Mouse (Mus musculus) telencephalon, adult 2 months (tissue): ENCODE data around the gene Cept1.
A peak's percentile ranks its signal among the peaks of the same experiment; 100 is the strongest.
"Not testable (repeated sequence)": the region's sequence is repeated elsewhere in the genome, so short reads cannot be mapped to it uniquely, and the experiment has no call there.

Source experiments
- DNase-seq: peaks from one replicate; pipeline ENCODE4 v3.0.0-alpha.2; 2011; ENCODE audit warnings: low read depth, low spot score

Gene Cept1

DNA sequence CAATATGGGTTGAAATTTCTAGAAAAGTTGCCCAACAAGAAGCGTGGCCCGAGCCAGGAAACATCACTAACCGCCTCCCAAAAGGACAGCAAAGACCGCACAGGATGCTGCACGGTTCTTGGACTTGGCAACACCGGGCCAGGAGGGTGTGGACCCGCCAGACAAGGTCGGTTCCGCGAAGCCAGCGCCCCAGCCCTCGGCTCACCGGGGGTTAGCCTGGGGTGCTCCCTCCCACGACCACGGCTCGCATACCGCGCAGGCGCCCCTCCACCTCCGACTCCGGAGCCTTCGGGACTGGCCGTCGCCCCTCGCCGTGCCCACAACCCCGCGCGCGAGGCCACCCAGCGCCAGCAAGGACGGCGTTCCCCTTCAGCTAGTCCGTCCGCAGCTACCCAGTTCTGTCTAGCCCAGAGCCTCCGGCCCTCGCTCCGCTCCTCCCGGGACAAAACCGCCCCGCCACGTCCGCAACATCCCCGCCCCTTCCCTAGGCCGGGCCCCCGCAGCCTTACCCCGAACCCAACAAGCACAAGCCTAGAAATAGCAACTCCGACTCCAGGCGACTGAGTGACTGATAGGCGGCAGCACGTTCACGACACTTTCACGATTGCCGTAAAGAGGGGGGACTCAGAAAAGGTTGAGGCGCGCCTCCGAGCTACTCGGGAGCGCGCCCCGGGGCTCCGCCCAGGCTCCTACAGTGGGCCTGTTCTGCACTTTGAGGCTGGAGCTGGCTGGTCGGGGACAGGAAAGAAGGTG is at the start of gene Cept1, which contains the start of gene Dram2:
Gene Cept1 (minus strand): TSS at position 632 of the 753 bp plus-strand sequence.
Gene Dram2 (plus strand): TSS at position 628 of the 753 bp plus-strand sequence.
- DNase-seq: peak; percentile 96

DNA sequence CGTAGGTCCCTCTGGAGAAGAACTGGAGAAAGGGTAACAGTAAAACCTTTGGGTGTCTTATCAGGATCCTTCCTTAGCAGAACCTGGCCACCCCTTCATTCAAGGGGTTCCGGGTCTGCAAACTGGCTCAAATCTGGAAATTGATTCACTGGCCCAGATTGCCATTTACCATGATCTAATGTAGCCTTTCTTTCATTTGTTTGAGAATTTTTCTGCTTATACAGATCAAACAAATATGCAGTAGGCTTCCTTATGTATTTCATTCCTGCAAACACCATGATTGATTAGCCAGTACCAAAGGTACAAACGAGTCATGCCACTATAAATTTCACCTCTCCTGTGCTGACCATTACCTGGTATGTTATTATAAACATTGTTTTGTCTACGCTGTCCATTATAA is 46.0 kb upstream of the Cept1 start:
- not testable (repeated sequence) for DNase-seq

DNA sequence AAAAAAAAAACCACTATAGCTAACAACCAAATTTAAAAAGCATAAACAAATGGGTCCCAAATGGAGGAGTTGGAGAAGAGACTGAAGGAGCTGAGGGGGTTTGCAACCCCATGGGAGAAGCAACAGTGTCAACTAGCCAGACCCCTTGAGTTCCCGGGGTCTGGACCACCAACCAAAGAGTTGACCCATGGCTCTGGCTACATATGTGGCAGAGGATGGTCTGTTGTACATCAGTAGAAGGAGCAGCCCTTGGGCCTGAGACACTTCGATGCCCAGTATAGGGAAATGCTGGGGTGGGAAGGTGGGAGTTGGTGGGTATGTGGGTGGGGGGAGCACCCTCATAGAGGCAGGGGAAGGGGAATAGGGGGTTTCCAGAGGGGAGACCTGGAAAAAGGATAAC is 31.7 kb upstream of the Cept1 start:
- DNase-seq: no peak

DNA sequence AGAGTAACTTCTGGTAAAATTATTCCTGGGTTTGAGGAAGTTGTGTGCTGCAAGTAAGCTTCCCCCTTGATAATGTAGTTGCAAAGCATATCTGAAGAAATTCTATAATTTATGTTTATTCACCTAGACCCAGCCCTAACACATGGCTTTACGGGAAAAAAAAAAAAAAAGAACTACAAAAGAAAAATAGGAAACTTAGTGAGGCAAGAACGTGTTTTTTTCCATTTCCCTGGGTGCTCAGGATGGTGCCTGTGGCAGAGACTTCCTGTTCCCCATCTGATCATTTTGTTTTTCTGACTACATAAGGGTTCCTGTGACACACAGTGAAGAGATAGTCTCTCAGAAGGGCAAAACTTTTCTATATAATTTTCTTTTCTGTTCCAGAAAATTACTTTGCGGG is 25.6 kb upstream of the Cept1 start:
- DNase-seq: no peak

DNA sequence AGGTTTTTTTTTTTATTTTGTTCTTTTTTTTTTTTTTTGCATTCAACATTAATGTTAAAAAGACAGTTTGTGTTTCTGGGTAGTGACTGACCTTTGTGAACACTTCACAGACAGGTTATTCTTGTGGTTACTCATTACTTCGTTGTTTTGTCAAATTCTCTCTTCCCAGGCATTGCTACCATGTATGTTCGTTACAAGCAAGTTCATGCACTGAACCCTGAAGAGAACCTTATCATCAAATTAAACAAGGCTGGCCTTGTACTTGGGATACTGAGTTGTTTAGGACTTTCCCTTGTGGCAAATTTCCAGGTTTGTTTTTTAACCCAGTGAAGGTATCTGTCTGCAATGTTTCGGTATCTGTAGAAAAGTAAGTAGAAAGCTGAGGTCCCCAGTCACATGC is 18.3 kb upstream of the Cept1 start:
- DNase-seq: no peak

DNA sequence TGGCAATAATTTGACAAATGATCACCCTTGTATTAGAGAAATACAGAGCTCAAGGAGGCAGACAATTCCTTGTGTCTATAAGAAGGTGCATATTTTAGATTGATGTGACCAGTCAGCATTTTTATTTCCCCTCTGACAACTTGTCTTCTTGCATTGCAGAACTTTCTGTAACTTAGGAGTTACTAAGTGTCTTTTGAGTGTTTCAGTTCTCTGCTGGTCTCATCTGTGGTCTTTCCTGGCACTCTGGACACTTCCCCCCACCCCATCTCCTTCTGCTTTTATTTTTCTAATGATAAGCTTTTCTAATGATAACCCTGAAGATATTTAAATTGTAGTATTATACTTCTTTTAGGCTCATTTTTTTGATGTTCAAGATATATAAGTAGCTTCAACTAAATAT is 10.7 kb upstream of the Cept1 start:
- DNase-seq: no peak

DNA sequence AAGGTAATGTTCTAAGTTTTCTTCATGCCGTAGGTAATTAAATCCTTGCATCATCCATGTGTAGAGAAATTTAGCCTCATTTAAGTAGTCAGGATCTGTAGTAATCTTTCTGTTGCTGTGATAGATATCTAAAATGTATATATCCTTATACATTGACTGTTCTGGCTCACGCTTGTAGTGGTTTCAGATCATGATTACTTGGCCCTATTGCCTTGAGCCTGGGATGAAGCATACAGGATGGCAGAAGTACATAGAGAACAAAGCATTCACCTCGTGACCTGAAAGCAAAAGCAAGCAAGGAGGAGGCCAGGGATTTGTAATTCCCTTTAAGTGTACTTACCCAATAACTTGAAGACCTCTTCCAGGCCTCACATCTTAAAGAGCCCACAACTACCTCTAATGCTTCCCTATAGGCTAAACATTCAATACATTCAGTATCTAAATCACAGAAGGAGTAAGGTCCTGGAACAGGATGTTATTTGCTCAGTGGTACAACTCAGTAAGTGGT is 8.2 kb upstream of the Cept1 start:
- DNase-seq: no peak

DNA sequence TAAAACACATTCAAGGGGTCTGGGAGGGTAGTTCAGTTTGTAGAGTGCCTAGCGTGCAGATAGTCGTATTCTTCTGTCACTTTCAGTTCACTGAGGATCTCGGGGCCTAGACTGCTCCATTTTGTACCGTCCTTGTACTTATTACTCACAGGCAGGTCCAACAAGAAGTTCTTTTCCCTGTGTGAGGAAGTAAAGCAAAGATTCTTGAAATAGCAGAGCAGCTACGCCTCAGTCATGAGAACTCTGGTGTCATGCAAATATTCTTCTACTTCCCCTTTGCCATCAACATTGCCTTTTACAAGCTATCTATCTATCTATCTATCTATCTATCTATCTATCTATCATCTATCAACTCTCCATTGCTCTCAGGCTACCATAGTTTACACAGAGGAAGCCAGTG is 5.8 kb upstream of the Cept1 start:
- peak; percentile 3 for DNase-seq

DNA sequence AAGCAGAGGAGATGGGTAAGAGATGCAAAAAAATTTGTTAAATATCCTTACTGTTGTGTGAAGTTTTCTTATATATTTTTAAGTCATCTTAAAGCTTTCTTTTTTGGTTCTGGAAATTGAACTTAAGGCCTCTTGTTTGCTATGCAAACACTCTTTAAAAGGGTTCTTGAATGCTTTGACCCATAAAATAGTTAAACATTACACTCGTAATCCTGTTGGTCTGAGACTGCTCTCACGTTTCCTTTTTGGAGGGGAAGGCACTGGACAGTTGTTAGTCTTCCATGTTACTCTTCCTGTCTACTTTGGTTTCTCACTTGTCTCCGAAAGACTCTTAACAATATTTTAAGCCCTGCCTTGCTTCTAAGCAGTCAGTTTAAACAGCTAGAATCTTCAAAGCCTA is 1.4 kb upstream of the Cept1 start:
- DNase-seq: no peak

DNA sequence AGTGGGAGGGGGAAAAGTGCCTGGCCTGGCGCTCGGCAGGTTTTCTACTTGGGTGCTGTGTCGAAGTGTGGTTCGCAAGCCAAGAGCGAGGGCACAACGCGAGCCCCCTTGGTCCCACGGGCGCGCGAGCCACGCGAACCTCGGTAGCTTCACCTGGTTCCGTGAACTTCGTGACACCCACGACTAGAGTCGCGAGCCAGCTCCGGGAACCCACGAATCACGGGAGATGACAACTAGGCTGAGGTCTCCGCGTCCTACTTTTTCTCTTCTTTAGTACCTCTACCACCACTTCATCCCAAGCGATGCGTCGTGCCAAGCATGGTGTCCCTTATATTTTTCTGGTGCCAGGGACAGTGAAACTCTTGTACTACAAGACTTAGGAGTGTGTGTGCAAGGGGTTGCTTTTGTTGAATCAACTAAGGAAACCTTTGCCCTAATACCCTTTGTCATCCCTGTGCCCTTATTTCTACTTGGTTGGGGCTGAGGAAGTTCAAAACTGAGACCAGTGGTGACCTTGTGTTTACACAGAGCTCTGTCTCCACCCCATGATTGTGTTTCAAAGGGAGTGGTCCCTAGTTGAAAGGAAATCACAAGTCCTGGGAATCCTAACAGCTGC is 430 bp upstream of the Cept1 start:
- peak; percentile 6 for DNase-seq

DNA sequence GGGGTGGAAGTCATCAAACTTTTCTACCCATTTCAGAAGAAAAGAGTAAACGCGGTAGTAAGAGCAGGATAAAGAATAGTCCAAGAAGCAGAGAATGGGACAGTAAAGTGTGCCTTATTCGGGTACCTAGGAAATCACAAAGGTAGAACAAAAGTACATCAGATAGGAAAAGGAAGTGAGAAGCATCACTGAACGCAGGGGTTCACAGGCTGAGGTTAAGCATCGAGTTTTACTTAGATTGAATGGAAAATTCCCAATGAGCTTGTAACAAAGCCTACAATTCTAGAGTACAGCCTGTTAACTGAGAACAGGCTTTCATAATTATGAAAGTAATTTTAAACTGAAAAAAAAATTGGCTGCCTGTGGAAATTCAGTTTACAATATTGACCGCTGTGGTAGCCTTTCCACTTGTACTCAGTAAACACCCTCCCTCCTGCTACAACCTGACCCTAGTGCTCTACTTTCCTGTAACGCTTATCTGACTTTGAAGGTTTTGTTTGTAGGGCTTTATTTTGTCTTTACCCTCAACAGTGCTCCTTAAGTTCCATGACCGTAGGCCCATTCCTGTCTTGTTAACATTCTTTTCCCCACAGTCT is 2.8 kb downstream of the Cept1 start:
- no peak for DNase-seq

DNA sequence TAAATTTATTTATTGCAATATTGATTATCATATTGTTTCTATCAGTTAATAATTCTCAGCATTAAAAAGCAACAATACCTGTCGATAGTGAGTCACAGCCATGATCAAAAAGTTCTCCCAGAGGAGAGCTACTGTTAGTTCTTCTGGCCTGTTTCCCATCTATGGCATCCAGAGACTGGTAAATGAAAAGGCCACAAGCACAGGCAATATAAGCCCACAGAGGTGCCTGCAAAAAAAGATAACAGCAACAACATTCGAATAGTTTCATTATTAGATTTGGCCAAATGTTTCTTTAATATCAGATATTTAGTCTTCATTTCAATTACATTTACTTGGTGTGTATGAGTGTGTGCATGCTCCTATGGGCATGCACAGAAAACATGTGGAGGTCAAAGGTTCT is 14.3 kb downstream of the Cept1 start:
- DNase-seq: no peak

DNA sequence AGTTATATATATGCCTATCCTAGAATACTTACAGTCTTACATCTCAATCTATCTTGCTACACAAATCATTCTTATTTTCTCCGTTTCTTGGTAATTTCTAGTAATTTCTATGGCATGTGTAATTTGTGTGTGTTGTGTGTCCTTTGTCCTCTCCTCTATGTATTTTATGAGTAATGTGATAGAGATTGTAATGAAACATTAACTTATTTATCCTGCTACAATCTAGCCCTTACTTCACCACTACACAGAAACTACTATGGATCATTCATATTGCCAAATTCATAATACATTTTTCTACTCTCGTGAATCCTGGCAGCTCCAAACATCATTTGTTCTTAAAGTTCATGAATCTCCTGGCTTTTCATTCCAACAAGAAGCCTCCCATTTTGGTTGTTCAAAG is 19.6 kb downstream of the Cept1 start:
- DNase-seq: no peak

DNA sequence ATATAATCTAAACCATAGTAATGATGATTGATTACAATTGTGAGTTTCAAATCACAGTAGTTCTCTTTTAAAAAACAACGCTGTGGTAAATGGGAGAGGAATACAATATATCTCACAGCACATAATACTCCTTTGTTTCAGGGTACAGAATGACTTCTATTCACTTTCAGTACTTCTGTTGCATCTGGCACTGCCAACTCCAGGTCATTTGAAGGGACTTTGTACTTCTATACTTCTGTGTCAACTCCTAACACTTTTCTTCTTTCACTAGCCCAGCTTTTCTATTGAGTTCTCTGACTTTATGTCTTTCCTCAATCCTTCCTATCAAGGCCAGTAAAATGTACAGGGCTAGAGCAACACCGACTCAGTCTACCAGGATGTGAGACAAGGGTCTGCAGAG is 21.2 kb downstream of the Cept1 start:
- peak; percentile 24 for DNase-seq

DNA sequence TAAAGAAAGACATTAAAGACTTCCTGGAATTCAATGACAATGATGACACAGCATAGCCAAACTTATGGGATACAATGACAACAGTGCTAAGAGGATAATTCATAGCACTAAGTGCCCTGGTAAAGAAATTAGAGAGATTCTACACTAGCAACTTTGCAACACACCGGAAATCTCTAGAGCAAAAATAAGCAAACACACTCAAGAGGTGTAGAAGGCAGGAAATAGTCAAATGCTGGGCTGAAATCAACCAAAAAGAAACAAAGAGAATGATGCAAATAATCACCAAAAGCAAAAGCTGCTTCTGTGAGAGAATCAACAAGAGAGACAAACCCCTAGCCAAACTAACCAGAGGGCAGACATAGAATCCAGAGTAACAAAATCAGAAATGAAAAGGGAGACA is 24.9 kb downstream of the Cept1 start:
- DNase-seq: no peak

DNA sequence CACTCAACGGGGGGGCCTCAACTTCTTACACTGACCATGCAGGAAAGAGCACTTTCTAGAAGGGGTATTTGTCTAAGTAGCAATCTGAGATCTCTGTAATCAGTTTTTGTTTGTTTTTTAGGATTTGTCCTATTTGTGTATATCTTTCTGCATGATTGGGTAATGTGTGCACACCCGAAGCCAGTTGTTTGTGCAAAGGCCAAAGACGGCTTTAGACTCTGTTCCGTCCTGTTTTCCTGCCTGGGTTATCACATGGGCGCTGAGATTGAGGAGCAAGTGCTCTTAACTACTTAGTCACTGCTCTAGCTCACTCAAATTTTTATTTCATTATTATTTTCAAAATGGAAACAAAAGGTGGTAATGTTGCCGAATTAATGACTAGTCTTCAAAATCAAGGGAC is 32.6 kb downstream of the Cept1 start:
- no peak for DNase-seq

DNA sequence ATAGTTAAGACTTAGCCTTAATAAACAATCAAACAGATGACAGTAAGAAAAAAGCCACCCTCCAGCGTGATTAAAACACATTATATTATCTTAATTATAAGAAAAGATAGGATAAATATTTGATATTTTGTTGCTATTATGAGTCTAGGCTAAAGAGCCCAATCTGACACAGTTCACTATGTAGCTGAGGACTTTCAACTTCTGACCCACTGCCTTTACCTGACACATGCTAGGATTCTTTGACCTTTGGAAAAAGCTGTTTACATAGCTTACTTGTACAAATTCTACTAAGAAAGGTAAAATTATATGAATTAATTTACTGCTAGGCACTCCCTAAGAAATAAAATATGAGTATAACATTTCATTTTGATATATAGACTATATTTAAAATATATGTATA is 36.9 kb downstream of the Cept1 start:
- DNase-seq: no peak

DNA sequence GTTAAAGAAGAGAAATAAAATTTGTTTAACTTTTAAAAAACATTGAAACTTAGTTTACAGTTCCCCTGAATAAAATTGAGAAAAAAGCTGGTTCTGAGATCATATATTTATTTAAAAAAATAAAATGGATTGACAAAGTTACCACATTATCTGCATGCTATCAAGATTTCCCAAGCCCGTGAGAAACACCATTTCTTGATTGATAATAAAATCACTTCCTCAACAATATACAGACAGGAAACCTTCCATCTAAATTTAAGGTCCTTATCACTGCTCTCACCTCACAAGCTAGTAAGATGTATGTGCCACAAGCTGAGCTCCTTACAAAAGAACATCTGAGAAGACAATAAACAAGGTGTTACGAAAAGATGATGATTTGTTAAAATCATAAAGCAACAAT is 44.7 kb downstream of the Cept1 start:
- DNase-seq: no peak

DNA sequence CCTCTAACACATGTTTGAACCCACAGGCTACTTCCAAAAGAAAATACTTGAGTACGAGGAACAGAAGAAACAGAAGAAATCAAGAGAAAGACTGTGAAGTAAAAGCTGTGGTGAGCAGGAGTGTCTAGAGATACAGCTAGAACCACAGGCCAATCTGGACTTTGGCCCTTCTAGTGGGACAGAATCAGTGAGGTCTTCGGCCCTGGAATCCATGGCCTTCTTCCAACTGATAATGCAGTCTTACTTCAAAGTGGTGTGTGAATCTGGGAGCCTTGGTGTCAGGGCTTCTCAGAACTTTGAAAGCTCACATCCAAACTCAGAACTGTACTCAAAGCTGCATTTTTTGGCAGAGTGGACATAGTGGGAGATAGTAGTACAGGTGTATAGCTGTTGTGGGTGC is 47.1 kb downstream of the Cept1 start:
- DNase-seq: no peak

DNA sequence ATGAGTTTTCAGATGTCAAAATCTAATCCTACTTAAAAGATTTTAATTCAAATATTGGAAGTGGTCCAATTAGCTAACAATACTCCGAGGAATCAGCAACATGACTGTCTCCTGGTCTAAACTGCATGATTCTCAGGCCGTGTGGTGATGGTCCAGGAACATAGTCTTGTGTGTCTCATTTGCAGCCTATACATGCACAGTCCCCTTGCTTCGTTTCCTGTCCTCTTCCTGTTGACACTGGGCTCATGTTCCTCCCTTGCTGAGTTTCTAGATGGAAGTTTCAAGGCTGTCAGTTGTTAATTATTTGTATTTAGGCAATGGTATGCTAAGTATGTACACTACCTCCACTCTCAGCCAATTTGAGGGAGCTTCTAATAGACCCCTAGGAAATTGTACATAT is 50.6 kb downstream of the Cept1 start:
- no peak for DNase-seq

DNA sequence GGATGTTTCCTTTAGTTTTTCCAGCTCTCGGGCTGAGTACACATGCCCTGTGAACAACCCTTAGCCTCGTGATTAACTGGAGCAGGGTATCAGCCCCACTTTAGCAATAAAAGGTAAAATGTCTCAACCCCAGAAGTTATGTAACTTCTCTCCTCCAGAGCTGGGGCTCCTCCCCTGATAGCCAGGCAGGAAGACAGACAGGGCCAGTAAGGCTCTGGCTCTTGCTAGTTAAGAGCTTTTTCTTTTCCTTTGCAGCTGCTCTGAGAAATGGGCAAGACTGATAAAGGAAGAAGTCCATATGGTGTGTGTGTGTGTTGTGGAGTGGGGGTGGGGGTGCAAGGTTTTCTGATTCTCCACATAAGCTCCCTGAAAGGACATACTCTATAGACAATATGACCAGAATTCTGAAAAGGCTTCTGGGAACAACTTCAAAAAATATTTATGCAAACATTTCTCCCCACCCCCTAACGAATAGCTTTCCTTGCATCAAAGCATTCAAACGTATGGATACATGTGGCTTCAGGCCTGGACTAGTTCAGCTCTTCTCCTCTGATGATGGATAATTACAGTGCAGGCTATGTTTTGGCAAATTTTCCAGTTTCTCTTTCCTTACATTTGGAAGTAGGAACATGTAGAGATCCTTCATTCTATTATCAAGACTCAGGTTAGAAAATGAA is 51.4 kb downstream of the Cept1 start:
- DNase-seq: peak; percentile 29

DNA sequence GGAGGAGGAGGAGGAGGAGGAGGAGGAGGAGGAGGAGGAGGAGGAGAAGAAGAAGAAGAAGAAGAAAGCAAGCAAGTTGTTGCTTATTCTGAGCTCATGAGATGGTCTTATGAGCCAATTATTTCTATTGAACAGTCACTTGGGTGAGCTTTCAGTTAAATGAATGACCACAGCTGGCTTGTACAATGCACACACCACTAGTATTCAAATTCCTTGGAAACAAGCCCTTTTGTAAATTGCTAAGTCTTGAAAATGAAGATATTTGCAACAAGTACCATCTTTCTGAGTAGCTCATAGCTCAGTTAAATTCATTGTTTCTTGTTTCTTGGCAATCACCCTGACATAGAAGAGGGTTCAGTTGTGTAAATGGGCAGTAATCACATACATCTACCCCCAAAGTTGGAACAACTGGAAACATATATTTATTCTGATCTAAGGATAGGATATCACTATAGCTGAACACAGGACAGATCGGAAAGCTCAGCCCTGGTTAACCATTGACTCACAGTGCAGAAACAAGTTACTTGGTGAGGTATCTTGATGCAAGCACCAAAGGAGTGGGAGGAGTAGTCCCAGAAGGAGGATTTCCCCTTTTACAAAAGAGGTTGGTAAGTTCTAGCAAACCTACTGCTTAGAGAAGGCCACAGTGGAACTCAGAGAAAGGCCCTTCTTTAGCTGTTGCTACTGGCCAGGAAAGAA is 52.1 kb downstream of the Cept1 start:
- no peak for DNase-seq
